Mouse (Mus musculus): Measurements from ENCODE around the gene Fstl3.

Fstl3 gene

GRCm38 (mm10) chr10:79783920-79784800, 7.1 kb downstream of the Fstl3 start:
- CTCF ChIA-PET, result interaction anchor here (0.7 to 1.2 kb wide), 3 partner anchors 9 to 87 kb away, joined by 3 to 11 read pairs (median 3); partner anchors contain the start of gene Palm

GRCm38 (mm10) chr10:79788386-79789158, 11.5 kb downstream of the Fstl3 start:
- CTCF ChIA-PET, result interaction anchor here (0.7 to 2.0 kb wide), 5 partner anchors 20 to 1604 kb away, joined by 3 to 8 read pairs (median 3); partner anchors contain the start of gene Rnf126

- CTCF ChIA-PET, result interaction anchor here (0.6 to 2.0 kb wide), 4 partner anchors 21 to 135 kb away, joined by 3 to 8 read pairs (median 4); partner anchors contain the start of gene Rnf126
Measured at GRCm38 (mm10) chr10:79789581-79789980, 12.5 kb downstream of the Fstl3 start.

- CTCF ChIA-PET, result interaction anchor here (1.2 kb wide), 1 partner anchor 10 kb away, joined by 3 read pairs; no protein-coding TSS in a partner anchor
Measured at GRCm38 (mm10) chr10:79790861-79791260, 13.8 kb downstream of the Fstl3 start, which contains the start of gene Prss57. Gene Prss57, minus strand, starts transcription at chr10:79790961.

GRCm38 (mm10) chr10:79792339-79793040, 15.4 kb downstream of the Fstl3 start:
- CTCF ChIA-PET, result interaction anchor here (0.8 to 0.9 kb wide), 2 partner anchors 9 to 37 kb away, joined by 3 to 4 read pairs; no protein-coding TSS in a partner anchor

GRCm38 (mm10) chr10:79793051-79793737, 16.1 kb downstream of the Fstl3 start, which contains the start of gene Palm:
Gene Palm, plus strand, starts transcription at chr10:79793572.
- CTCF ChIA-PET, result interaction anchor here (0.6 to 1.1 kb wide), 4 partner anchors 10 to 122 kb away, joined by 3 to 10 read pairs (median 4); no protein-coding TSS in a partner anchor

GRCm38 (mm10) chr10:79793738-79794490, 16.8 kb downstream of the Fstl3 start:
- CTCF ChIA-PET, result interaction anchor here (0.6 to 1.1 kb wide), 3 partner anchors 10 to 123 kb away, joined by 3 to 10 read pairs (median 3); no protein-coding TSS in a partner anchor

GRCm38 (mm10) chr10:79794491-79794931, 17.4 kb downstream of the Fstl3 start:
- CTCF ChIA-PET, result no interaction called here

GRCm38 (mm10) chr10:79795905-79796304, 18.8 kb downstream of the Fstl3 start:
- CTCF ChIA-PET, result no interaction called here

GRCm38 (mm10) chr10:79797326-79797725, 20.3 kb downstream of the Fstl3 start:
- CTCF ChIA-PET, result no interaction called here

- CTCF ChIA-PET, result interaction anchor here (0.6 to 0.7 kb wide), 2 partner anchors 66 to 520 kb away, joined by 3 read pairs; no protein-coding TSS in a partner anchor
Measured at GRCm38 (mm10) chr10:79798289-79798928, 21.3 kb downstream of the Fstl3 start.

GRCm38 (mm10) chr10:79800508-79800907, 23.4 kb downstream of the Fstl3 start:
- CTCF ChIA-PET, result interaction anchor here (0.5 kb wide), 1 partner anchor 19 kb away, joined by 3 read pairs; no protein-coding TSS in a partner anchor

- CTCF ChIA-PET, result no interaction called here
Measured at GRCm38 (mm10) chr10:79801837-79802236, 24.8 kb downstream of the Fstl3 start.

GRCm38 (mm10) chr10:79802331-79802971, 25.4 kb downstream of the Fstl3 start:
- CTCF ChIA-PET, result interaction anchor here (0.7 kb wide), 1 partner anchor 116 kb away, joined by 6 read pairs; no protein-coding TSS in a partner anchor

GRCm38 (mm10) chr10:79803716-79804323, 26.7 kb downstream of the Fstl3 start:
- CTCF ChIA-PET, result no interaction called here

GRCm38 (mm10) chr10:79805636-79806035, 28.6 kb downstream of the Fstl3 start:
- CTCF ChIA-PET, result interaction anchor here (0.7 kb wide), 1 partner anchor 37 kb away, joined by 4 read pairs; no protein-coding TSS in a partner anchor

GRCm38 (mm10) chr10:79806331-79806730, 29.3 kb downstream of the Fstl3 start:
- CTCF ChIA-PET, result no interaction called here

- CTCF ChIA-PET, result no interaction called here
Measured at GRCm38 (mm10) chr10:79806972-79807371, 29.9 kb downstream of the Fstl3 start.
